Mouse (Mus musculus): ENCODE data around the gene Cnnm1.

DNA sequence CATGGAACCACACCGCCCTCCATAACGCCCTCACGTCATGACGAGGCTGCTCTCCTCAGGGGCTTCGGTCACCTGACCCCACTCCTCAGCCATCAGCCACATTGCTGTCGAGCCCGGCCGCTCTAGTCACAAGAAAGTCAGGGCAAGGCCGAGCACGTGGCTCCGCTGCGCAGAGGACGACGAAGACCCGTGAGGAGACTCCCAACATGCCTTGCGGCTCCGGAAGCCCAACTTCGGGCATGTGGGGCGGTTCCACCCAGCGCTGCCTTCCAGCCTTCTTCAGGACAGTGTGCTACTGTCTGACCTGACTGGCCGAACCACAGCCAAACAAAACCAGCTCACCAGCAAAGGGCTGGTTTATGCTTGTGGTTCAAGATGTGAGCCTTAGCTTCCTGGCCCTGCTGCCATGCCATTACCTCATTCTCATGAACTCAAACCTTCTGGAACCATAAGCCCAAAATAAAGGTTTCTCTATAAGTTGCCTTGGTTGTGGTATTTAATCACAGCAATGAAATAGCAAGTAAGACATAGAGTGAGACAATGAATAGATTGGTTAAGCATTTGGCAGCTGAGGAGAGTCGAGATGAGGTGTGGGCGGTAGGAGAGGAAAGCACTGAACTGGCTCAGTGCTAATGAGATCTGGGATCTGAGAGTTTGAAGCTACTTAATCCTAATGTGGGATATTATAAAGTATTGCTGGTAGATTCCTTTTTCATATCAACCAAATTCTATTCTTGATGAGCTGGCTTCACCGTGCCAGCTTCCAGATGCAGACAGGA is 12.6 kb upstream of the Cnnm1 start:
- TF ChIP-seq HCFC1 (IDR thresholded peaks at IDR 0.05; ENCODE audit: borderline replicate concordance, insufficient read depth, low read length) (no peak), ZC3H11A (IDR thresholded peaks at IDR 0.05; ENCODE audit: borderline replicate concordance, low read depth, low read length) (no peak), ZNF384 (IDR thresholded peaks at IDR 0.05; ENCODE audit: low read depth, low read length) (no peak), MAFK (IDR thresholded peaks at IDR 0.05; ENCODE audit: insufficient read depth, low read depth, low read length) (no peak)

Measured in ES-E14 (cell line).